Mouse (Mus musculus) MEL (cell line): ENCODE results near the gene Agpat1. TPM values are rescaled to one million over a fixed set of nuclear protein-coding genes. Genes with fewer than 3 reads are reported as not detected.

Experiments used
- DNase-seq: peaks from one replicate; pipeline ENCODE4 v3.0.0; 2011; ENCODE audit warnings: low read depth, low spot score
- H3K27ac ChIP-seq: 2 replicates; pipeline ENCODE4 v1.5.1; 2012; ENCODE audit warnings: low read depth, mild to moderate bottlenecking, control low read depth, low read length, moderate library complexity; ENCODE audit not compliant: control insufficient read depth
- H3K27me3 ChIP-seq, 2 experiments: fragments of 150-350 bp in 1 of 2; sonication (generic) in 1 of 2; 2 replicates each; pipeline ENCODE4 v1.6.1; 2012; ENCODE audit warnings: low read length in 2 of 2, mild to moderate bottlenecking in 2 of 2, improper control_type of control experiment in 1 of 2, moderate library complexity in 1 of 2; ENCODE audit not compliant: insufficient read depth in 2 of 2, control insufficient read depth in 1 of 2
- H3K36me3 ChIP-seq, 2 experiments: 2 replicates each; pipeline ENCODE4 v1.6.1; 2012 to 2014; ENCODE audit warnings: low read length in 2 of 2, improper control_type of control experiment in 1 of 2, inconsistent platforms in 1 of 2, mild to moderate bottlenecking in 1 of 2; ENCODE audit not compliant: insufficient read depth in 2 of 2, control insufficient read depth in 1 of 2
- H3K4me1 ChIP-seq, 2 experiments: fragments of 150-350 bp in 1 of 2; sonication (generic) in 1 of 2; 2 replicates each; pipeline ENCODE4 v1.6.1; 2012; ENCODE audit warnings: low read length in 2 of 2, improper control_type of control experiment in 1 of 2, mild to moderate bottlenecking in 1 of 2; ENCODE audit not compliant: insufficient read depth in 2 of 2, control insufficient read depth in 1 of 2
- H3K4me3 ChIP-seq, 2 experiments: fragments of 150-350 bp in 1 of 2; sonication (generic) in 1 of 2; 2 replicates each; pipeline ENCODE4 v1.5.1; 2012; ENCODE audit warnings: low read depth in 2 of 2, low read length in 2 of 2, mild to moderate bottlenecking in 2 of 2, moderate library complexity in 2 of 2, control low read depth in 1 of 2, improper control_type of control experiment in 1 of 2; ENCODE audit not compliant: control insufficient read depth in 1 of 2, insufficient read depth in 1 of 2
- H3K79me2 ChIP-seq: 2 replicates; pipeline ENCODE4 v1.6.1; 2012; ENCODE audit warnings: mild to moderate bottlenecking, low read length, moderate library complexity; ENCODE audit not compliant: control insufficient read depth, poor library complexity, insufficient read depth
- H3K9ac ChIP-seq: 2 replicates; pipeline ENCODE4 v1.6.1; 2012; ENCODE audit warnings: low read depth, mild to moderate bottlenecking, control low read depth, low read length, moderate library complexity; ENCODE audit not compliant: control insufficient read depth, poor library complexity, severe bottlenecking
- H3K9me3 ChIP-seq: fragments of 150-350 bp; sonication (generic); replicated peaks from 2 replicates; pipeline ENCODE4 v1.6.1; 2012; ENCODE audit warnings: mild to moderate bottlenecking, low read length, improper control_type of control experiment, moderate library complexity; ENCODE audit not compliant: insufficient read depth
- BHLHE40 ChIP-seq: IDR thresholded peaks from 2 replicates; pipeline ENCODE4 v1.6.1; 2012; ENCODE audit warnings: low read depth, mild to moderate bottlenecking, inconsistent platforms, low read length, improper control_type of control experiment, borderline replicate concordance
- CHD1 ChIP-seq: IDR thresholded peaks from 2 replicates; pipeline ENCODE4 v1.6.1; 2012; ENCODE audit warnings: low read depth, mild to moderate bottlenecking, inconsistent platforms, low read length, improper control_type of control experiment
- CHD2 ChIP-seq: IDR thresholded peaks from 2 replicates; pipeline ENCODE4 v1.6.1; 2011; ENCODE audit warnings: low read length, improper control_type of control experiment
- ELF1 ChIP-seq: IDR thresholded peaks from 2 replicates; pipeline ENCODE4 v1.6.1; 2014; ENCODE audit warnings: low read depth, mild to moderate bottlenecking, inconsistent platforms, low read length, improper control_type of control experiment, moderate library complexity
- EP300 ChIP-seq, 2 experiments: IDR thresholded peaks; 2 replicates each; pipeline ENCODE4 v1.6.1; 2011; ENCODE audit warnings: improper control_type of control experiment in 2 of 2, low read length in 2 of 2, low read depth in 1 of 2, mild to moderate bottlenecking in 1 of 2
- ETS1 ChIP-seq: IDR thresholded peaks from 2 replicates; pipeline ENCODE4 v1.6.1; 2012; ENCODE audit warnings: low read depth, mild to moderate bottlenecking, inconsistent platforms, low read length, improper control_type of control experiment, moderate library complexity
- GATA1 ChIP-seq: IDR thresholded peaks from 2 replicates; pipeline ENCODE4 v1.6.1; 2011; ENCODE audit warnings: low read depth, low read length, improper control_type of control experiment
- HCFC1 ChIP-seq: IDR thresholded peaks from 2 replicates; pipeline ENCODE4 v1.6.1; 2012; ENCODE audit warnings: low read depth, mild to moderate bottlenecking, inconsistent platforms, low read length, improper control_type of control experiment, moderate library complexity
- JUND ChIP-seq: IDR thresholded peaks from 2 replicates; pipeline ENCODE4 v1.6.1; 2011; ENCODE audit warnings: low read depth, mild to moderate bottlenecking, improper control_type of control experiment, low read length
- MAFK ChIP-seq: IDR thresholded peaks from 2 replicates; pipeline ENCODE4 v1.6.1; 2011; ENCODE audit warnings: low read depth, mild to moderate bottlenecking, low read length, improper control_type of control experiment, borderline replicate concordance
- MAZ ChIP-seq: IDR thresholded peaks from 2 replicates; pipeline ENCODE4 v1.6.1; 2012; ENCODE audit warnings: low read depth, mild to moderate bottlenecking, inconsistent platforms, low read length, improper control_type of control experiment
- MXI1 ChIP-seq: IDR thresholded peaks from 2 replicates; pipeline ENCODE4 v1.6.1; 2011; ENCODE audit warnings: mild to moderate bottlenecking, low read depth, low read length, improper control_type of control experiment
- MYC ChIP-seq: IDR thresholded peaks from 2 replicates; pipeline ENCODE4 v1.6.1; 2011; ENCODE audit warnings: low read depth, mild to moderate bottlenecking, low read length, improper control_type of control experiment, moderate library complexity
- NELFE ChIP-seq: IDR thresholded peaks from 2 replicates; pipeline ENCODE4 v1.6.1; 2011; ENCODE audit warnings: low read depth, low read length, improper control_type of control experiment
- POLR2A ChIP-seq, 2 experiments: IDR thresholded peaks; 2 replicates each; pipeline ENCODE4 v1.6.1; 2011 to 2012; ENCODE audit warnings: low read length in 2 of 2, mild to moderate bottlenecking in 2 of 2, control low read depth in 1 of 2, improper control_type of control experiment in 1 of 2, low read depth in 1 of 2, moderate library complexity in 1 of 2; ENCODE audit not compliant: control insufficient read depth in 1 of 2, insufficient read depth in 1 of 2, poor library complexity in 1 of 2
- RCOR1 ChIP-seq: IDR thresholded peaks from 2 replicates; pipeline ENCODE4 v1.6.1; 2012; ENCODE audit warnings: low read depth, mild to moderate bottlenecking, inconsistent platforms, low read length, improper control_type of control experiment
- SIN3A ChIP-seq: IDR thresholded peaks from 2 replicates; pipeline ENCODE4 v1.6.1; 2012; ENCODE audit warnings: low read length, improper control_type of control experiment, inconsistent platforms
- TAL1 ChIP-seq: IDR thresholded peaks from 2 replicates; pipeline ENCODE4 v1.6.1; 2012; ENCODE audit warnings: mild to moderate bottlenecking, inconsistent platforms, low read length, moderate library complexity, mixed read lengths
- TBP ChIP-seq: IDR thresholded peaks from 2 replicates; pipeline ENCODE4 v1.8.0; 2011; ENCODE audit warnings: low read depth, low read length, improper control_type of control experiment
- USF1 ChIP-seq: IDR thresholded peaks from 2 replicates; pipeline ENCODE4 v1.6.1; 2014; ENCODE audit warnings: low read depth, mild to moderate bottlenecking, inconsistent platforms, low read length, improper control_type of control experiment, moderate library complexity
- ZKSCAN1 ChIP-seq: IDR thresholded peaks from 2 replicates; pipeline ENCODE4 v1.6.1; 2012; ENCODE audit warnings: low read depth, mild to moderate bottlenecking, inconsistent platforms, low read length, improper control_type of control experiment, moderate library complexity
- polyA plus RNA-seq, 2 experiments: library from polyadenylated mRNA; stranded (reverse) in 1 of 2; unstranded in 1 of 2; fragments of >175 nt in 1 of 2; fragments of >200 nt in 1 of 2; gene quantifications; 2 replicates each; pipeline versions ENCODE4 v1.2.1 to v1.2.4; 2012; ENCODE audit warnings: low replicate concordance in 2 of 2, low read depth in 1 of 2; ENCODE audit not compliant: insufficient read length in 2 of 2, insufficient read depth in 1 of 2, missing spikeins in 1 of 2
- total RNA-seq: library from RNA; depleted of rRNA; stranded (reverse); fragments of 300-350 nt; gene quantifications from 2 replicates; pipeline ENCODE4 v1.2.3, GENCODE M21; 2012

Gene Agpat1
- total and polyA plus RNA-seq, 3 experiments, result 85.2 to 153 TPM; not detected in 1

DNA sequence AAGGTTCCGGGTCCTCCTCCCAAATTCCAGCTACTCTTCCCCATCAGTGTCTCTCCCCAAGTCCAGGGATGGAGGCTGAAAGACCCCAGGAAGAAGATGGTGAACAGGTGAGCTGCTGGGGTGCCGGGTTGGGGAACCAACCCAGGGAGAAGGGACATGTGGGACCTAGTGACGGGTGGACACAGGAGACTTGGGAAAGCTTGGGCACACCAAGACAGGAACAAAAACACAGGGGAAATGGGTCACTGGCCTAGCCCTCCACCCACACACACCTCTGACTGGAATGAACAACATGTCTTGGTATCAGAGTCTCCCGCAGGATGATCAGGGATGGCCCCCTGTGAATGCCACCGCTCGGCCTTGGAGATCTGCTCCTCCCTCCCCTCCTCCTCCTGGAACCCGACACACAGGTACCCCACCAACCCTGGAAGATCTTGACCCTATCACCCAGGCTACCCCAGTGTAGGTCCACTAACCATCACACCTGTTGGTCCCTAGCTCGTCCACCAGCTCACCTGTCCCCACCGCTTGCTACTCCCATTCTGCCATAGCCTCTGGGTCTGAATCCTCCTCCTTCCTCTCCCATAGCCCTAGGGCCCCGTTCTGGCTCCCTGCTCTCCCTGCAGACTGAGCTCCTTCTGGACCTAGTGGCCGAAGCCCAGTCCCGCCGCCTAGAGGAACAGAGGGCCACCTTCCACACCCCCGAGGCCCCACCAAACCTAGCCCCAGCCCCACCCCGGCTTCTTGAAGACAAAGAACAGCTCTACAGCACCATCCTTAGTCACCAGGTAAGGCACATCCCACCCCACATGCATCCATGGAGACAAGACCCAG lies 13.7 kb upstream of the Agpat1 start:
- DNase-seq, result no peak
- Histone ChIP-seq H3K4me1 (peaks cover 11 to 40% of the 10 kb centered on the region in 2 experiments), H3K9ac (peak overlapping the region; percentile 75), H3K27ac (peak overlapping the region; percentile 63), H3K27me3 (no peaks in the 10 kb centered on the region), H3K9me3 (no peaks in the 10 kb centered on the region), H3K36me3 (peaks cover 0 to 27% of the 10 kb centered on the region in 2 experiments; a peak in 2 of 4 replicates), H3K79me2 (peaks cover 16% of the 10 kb centered on the region), H3K4me3 (peak overlapping the region; percentile 25 to 31)
- TF ChIP-seq POLR2A (IDR thresholded peaks at IDR 0.05; ENCODE audit: control insufficient read depth in 1 of 2, insufficient read depth in 1 of 2, low read depth in 1 of 2, low read length in 2 of 2, poor library complexity in 1 of 2), result 0 out of 4 replicates have a peak, but pooled peaks of 1 of the 2 experiments have one; percentile 5
- TF ChIP-seq TAL1, result no peak

DNA sequence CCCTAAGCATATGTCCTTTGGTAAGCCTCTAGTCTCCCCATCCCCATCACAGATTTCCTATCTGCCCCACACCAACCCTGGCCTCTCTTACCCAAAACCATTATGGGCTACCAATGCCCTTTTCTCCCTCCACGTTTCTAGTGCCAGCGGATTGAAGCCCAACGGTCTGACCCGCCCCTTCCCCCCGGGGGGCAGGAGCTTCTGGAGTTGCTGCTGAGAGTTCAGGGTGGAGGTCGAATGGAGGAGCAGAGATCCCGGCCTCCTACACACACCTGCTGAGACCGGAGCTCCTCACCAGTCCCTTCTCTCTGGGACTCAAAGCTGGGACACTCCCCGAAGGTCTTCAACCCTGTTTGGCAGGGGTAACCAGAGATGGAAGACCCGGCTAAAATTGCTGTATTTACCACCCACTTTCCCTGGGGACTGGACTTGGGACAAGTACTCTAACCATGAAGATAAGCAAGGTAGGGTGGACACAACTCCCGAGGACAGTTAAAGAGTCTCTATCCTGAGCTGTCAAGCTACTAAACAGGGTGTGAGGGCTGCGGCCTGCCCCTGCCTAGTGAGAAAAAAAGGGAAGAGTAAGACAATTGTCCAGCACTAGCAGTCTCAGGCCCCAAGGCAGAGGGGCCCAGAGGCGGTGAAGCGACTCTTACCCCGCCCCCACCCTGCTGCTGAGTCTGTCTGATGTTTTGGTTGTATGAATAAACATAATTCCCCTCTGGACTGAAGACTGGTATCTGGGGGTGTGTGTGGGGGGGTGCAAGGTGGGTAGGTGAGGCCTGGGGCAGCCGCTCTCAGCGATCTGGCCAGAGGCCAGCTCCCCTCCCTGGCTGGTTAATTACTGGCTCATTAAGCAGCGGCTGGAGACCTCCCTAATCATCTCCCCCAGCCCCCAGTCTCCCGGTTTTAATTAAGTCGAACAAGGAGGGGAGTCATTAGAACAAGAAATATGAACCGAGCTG lies 12.8 kb upstream of the Agpat1 start, which contains the start of gene Pbx2:
Gene Pbx2, plus strand, starts transcription at position 238 of the 965 bp plus-strand sequence.
- peak; percentile 59 for DNase-seq
- peaks cover 11 to 39% of the 10 kb centered on the region in 2 experiments for H3K4me1 ChIP-seq
- H3K79me2 ChIP-seq, result peaks cover 16% of the 10 kb centered on the region
- no peaks in the 10 kb centered on the region for H3K9me3 ChIP-seq
- H3K4me3 ChIP-seq, result peak within 1 kb of the TSS; percentile 68 to 98
- H3K9ac ChIP-seq, result peak within 1 kb of the TSS; percentile 99
- peaks cover 0 to 27% of the 10 kb centered on the region in 2 experiments; a peak in 3 of 4 replicates for H3K36me3 ChIP-seq
- TF ChIP-seq GATA1 (no peak), SIN3A (peak; percentile 11; the same call in 1 of the 2 replicates), ZKSCAN1 (no peak), MXI1 (no peak)
- TF ChIP-seq, all 39 proteins: peak for 1
- no peaks in the 10 kb centered on the region for H3K27me3 ChIP-seq
- peak within 1 kb of the TSS; percentile 63 for H3K27ac ChIP-seq

DNA sequence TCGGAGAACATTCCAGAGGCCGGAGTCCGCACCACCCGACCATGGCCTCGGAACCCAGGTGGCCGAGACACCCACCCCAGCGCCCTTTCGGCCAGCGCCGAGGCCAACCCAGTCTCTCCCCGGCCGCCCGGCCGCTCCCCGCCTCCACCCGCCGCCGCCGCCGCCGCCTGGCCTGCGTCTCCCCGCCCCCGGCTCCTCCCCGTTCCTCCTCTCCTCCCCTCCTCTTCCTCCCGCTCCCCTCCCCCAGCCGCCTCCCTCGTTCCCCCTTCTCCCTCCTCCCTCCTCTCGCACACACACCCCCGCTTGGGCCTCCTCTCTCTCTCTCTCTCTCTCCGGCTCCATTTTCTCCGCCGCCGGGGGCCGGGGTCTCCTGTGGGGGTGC lies 12.1 kb upstream of the Agpat1 start:
- Histone ChIP-seq H3K4me1 (peaks cover 11 to 40% of the 10 kb centered on the region in 2 experiments), H3K27me3 (no peaks in the 10 kb centered on the region), H3K36me3 (peaks cover 0 to 29% of the 10 kb centered on the region in 2 experiments; a peak in 3 of 4 replicates), H3K9me3 (no peaks in the 10 kb centered on the region), H3K27ac (peak overlapping the region; percentile 63), H3K4me3 (peak overlapping the region; percentile 68 to 98), H3K9ac (peak overlapping the region; percentile 99), H3K79me2 (peaks cover 16% of the 10 kb centered on the region)
- peak; percentile 89 for DNase-seq
- no peak for TF ChIP-seq TBP
- TF ChIP-seq MAFK, result no peak
- no peak for TF ChIP-seq RCOR1
- no peak for TF ChIP-seq USF1
- 0 out of 2 replicates have a peak, but pooled peaks have one; percentile 11 for TF ChIP-seq SIN3A
- TF ChIP-seq HCFC1, result peak; percentile 72; the same call in 1 of the 2 replicates
- peak; percentile 56 for TF ChIP-seq NELFE
- TF ChIP-seq MYC, result no peak
- TF ChIP-seq POLR2A (IDR thresholded peaks at IDR 0.05; ENCODE audit: control insufficient read depth in 1 of 2, insufficient read depth in 1 of 2, low read depth in 1 of 2, low read length in 2 of 2, poor library complexity in 1 of 2), result peak; percentile 33 to 58; a peak in 2 of 4 replicates
- TF ChIP-seq GATA1, result no peak
- no peak for TF ChIP-seq CHD2
- TF ChIP-seq MAZ, result peak; percentile 97; the same call in 1 of the 2 replicates
- TF ChIP-seq EP300 (IDR thresholded peaks at IDR 0.05; ENCODE audit: low read depth in 1 of 2, low read length in 2 of 2), result peak in 1 of 2 experiments; percentile 29; a peak in 3 of 4 replicates
- 0 out of 2 replicates have a peak, but pooled peaks have one; percentile 4 for TF ChIP-seq ELF1
- TF ChIP-seq BHLHE40, result no peak
- no peak for TF ChIP-seq JUND
- TF ChIP-seq ETS1, result no peak
- no peak for TF ChIP-seq CHD1
